Mouse (Mus musculus) Patski (cell line): ENCODE measurements at regions not wholly inside any gene's neighbourhood (a gene's known extent, or its start where the extent isn't known, plus 50 kb on each side); places are given as distances from the start of the nearest gene placed in this dataset.

ENCODE experiments used
- ATAC-seq: fragments of 100-300 bp; one replicate; pipeline ENCODE4 v1.8.0; 2021
- CTCF ChIA-PET: fragments of 350-600 bp; sonication (Branson Sonifier 250); formaldehyde crosslinking; loops from one replicate; lab custom pipeline; 2022; ENCODE audit warnings: inconsistent platforms; lab: Charles Lee
- POLR2A ChIA-PET: fragments of 350-600 bp; sonication (Branson Sonifier 250); formaldehyde crosslinking; loops from one replicate; lab custom pipeline; 2022; ENCODE audit warnings: antibody characterized with exemption, inconsistent platforms; lab: Charles Lee
- DNase-seq: peaks from one replicate; pipeline ENCODE4 v3.0.0-alpha.2; 2011; ENCODE audit warnings: low read depth, low spot score
- H3K27me3 ChIP-seq: fragments of 371-371 bp; one replicate; pipeline ENCODE4 v1.5.1; 2021
- CTCF ChIP-seq: fragments of 100-300 bp; IDR thresholded peaks from one replicate; pipeline ENCODE4 v1.5.1; 2021
- in situ Hi-C: fragments of 300-500 bp; cut with MboI; formaldehyde crosslinking; loops from 3 replicates; pipeline ENCODE4 v1.11.1; 2018; ENCODE audit warnings: low pct_unique_long_range_greater_than_20kb, mixed read lengths

DNA sequence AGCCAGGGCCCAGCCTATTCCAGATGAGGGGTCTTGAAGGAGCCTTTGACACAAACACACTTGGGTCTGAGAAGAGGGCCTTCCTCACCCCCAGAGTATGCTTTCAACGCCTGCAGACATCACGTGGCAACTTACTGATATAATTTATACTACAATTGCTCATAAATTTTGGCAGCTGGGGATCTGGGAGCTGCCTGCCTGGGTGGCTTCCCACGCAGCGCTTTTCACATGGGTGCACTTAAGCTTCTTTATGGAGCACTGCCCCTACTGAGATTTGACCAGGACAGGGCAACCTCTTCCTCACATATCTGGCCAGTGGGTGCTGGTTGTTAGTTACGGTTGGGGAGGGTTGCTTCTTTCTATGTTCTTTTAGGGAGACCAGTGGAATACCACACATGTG is 61.6 kb downstream of the Spesp1 start:
- H3K27me3 ChIP-seq, result peaks cover 16% of the 10 kb centered on the region
- in situ Hi-C loops, result no loop called here
- ChIA-PET CTCF (no interaction called here), POLR2A (interaction anchor here (0.6 kb wide), 1 partner anchor 20 kb away, joined by 3 read pairs; no protein-coding TSS in a partner anchor)
- ATAC-seq, result no peak
- no peak for TF ChIP-seq CTCF
- DNase-seq, result no peak

- no peak for ATAC-seq
- ChIA-PET POLR2A (no interaction called here), CTCF (no interaction called here)
Observed at GRCm38 (mm10) chr9:62215151-62215859, 66.7 kb downstream of the Spesp1 start.

GRCm38 (mm10) chr9:62214546-62214945 is 67.5 kb downstream of the Spesp1 start:
- CTCF ChIA-PET, result no interaction called here
- POLR2A ChIA-PET, result no interaction called here
- DNase-seq, result no peak
- ATAC-seq, result no peak
- peaks cover 24% of the 10 kb centered on the region for H3K27me3 ChIP-seq
- in situ Hi-C loops, result no loop called here
- no peak for TF ChIP-seq CTCF

More at GRCm38 (mm10) chr9:62215151-62215859, 66.7 kb downstream of the Spesp1 start:
- no peak for TF ChIP-seq CTCF
- H3K27me3 ChIP-seq, result peaks cover 29% of the 10 kb centered on the region
- in situ Hi-C loops, result no loop called here
- DNase-seq, result no peak

DNA sequence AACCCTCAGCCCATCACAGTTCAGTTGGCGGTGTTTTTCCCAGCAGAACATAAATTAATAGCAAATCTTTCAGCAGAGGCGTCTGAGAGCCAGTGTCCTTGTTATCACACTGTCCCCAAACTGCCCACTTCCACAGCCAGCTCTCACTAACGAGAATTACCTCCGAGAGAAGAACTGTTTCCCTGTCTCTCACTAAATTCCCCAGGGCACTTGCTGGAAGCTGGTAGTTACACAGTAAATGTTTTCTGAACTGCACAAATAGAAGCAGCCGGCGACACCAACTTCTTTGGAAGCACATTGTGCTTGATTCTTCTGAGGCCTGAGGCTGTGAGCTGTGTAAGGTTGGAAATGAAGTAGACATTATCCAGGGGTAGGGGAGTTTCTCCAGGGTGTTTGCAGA is 69.4 kb downstream of the Spesp1 start:
- POLR2A ChIA-PET, result no interaction called here
- no peak for DNase-seq
- TF ChIP-seq CTCF, result no peak
- in situ Hi-C loops, result no loop called here
- CTCF ChIA-PET, result interaction anchor here (1.5 kb wide), 1 partner anchor 29 kb away, joined by 4 read pairs; no protein-coding TSS in a partner anchor
- no peak for ATAC-seq
- H3K27me3 ChIP-seq, result peaks cover 19% of the 10 kb centered on the region

GRCm38 (mm10) chr9:62210815-62211214 is 71.2 kb downstream of the Spesp1 start:
- in situ Hi-C loops, result no loop called here
- no peak for ATAC-seq
- DNase-seq, result no peak
- no peak for TF ChIP-seq CTCF
- ChIA-PET POLR2A (no interaction called here), CTCF (no interaction called here)
- peaks cover 15% of the 10 kb centered on the region for H3K27me3 ChIP-seq

DNA sequence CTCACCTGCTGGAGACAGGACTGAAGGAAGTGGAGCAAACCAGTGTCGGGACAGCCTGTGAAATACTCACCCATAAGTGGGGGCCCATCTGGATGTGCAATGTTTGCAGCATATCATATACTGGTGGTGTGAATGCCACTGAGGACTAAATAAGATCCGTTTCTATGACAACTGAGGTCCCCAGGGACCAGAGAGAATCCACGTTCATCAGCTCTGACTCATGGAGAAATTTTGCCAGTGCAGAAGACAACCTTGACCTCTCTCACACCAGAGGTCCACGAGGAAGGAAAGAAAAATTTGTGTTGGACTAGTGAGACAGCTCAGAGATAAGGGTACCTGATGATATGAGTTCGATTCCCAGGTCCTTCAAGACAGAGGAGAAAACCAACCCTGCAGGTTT is 73.6 kb downstream of the Spesp1 start:
- ChIA-PET CTCF (no interaction called here), POLR2A (no interaction called here)
- no peak for DNase-seq
- no peak for ATAC-seq
- in situ Hi-C loops, result no loop called here
- TF ChIP-seq CTCF, result no peak
- H3K27me3 ChIP-seq, result peaks cover 15% of the 10 kb centered on the region

DNA sequence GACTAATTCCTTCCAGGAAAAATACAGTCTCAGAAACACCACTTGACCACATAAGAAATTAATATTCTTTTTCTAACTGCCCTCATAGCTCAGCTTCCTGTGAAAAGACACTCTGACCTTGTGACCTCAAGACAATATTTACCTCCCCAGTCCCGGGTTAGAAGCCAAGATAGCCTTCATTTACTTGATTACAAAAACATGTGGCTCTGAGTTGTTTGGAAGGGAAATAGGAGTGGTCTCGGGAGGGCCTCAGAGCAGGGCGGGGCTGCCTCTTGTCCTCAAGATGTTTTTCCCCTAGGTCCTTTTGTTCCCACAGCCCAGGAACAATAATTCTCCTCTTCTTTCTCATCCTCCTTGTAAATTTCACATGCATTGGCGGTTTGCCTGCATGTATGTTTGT is 76.7 kb downstream of the Spesp1 start:
- ChIA-PET CTCF (no interaction called here), POLR2A (no interaction called here)
- TF ChIP-seq CTCF, result no peak
- no peaks in the 10 kb centered on the region for H3K27me3 ChIP-seq
- DNase-seq (no peak), ATAC-seq (no peak)
- in situ Hi-C loops, result no loop called here

DNA sequence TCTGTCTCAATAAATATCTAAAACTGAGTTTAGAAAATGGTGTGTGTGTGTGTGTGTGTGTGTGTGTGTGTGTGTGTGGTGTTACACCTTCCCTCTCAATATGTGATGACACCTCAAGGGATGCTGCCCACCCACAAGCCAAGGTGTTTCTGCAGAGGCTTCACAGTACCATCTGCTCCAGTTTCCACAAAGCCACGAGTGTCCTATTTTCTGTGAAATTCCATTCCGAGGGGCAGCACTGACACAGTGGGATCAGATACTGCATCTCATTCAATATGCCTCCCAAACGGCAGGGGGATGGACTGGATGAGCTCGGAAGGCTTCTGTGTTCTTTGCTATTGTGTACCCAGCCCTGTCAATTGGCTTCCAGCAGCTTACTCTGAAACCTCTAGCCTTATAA is 78.5 kb downstream of the Spesp1 start:
- in situ Hi-C loops, result no loop called here
- DNase-seq (no peak), ATAC-seq (no peak)
- CTCF ChIA-PET, result no interaction called here
- H3K27me3 ChIP-seq, result no peaks in the 10 kb centered on the region
- no peak for TF ChIP-seq CTCF
- POLR2A ChIA-PET, result no interaction called here

- no peaks in the 10 kb centered on the region for H3K27me3 ChIP-seq
- ChIA-PET POLR2A (interaction anchor here (0.6 kb wide), 1 partner anchor 1184 kb away, joined by 3 read pairs; no protein-coding TSS in a partner anchor), CTCF (no interaction called here)
- in situ Hi-C loops, result no loop called here
- no peak for TF ChIP-seq CTCF
- DNase-seq (no peak), ATAC-seq (no peak)
Observed at GRCm38 (mm10) chr9:62202331-62202730, 79.7 kb downstream of the Spesp1 start.

GRCm38 (mm10) chr9:62197486-62197885 is 75.0 kb upstream of the Glce start:
- DNase-seq, result no peak
- ChIA-PET CTCF (interaction anchor here (1.3 kb wide), 1 partner anchor 12 kb away, joined by 4 read pairs; no protein-coding TSS in a partner anchor), POLR2A (no interaction called here)
- TF ChIP-seq CTCF, result no peak
- ATAC-seq, result no peak
- in situ Hi-C loops, result no loop called here
- no peaks in the 10 kb centered on the region for H3K27me3 ChIP-seq

- CTCF ChIA-PET, result no interaction called here
- no peak for TF ChIP-seq CTCF
- in situ Hi-C loops, result no loop called here
- POLR2A ChIA-PET, result no interaction called here
- H3K27me3 ChIP-seq, result no peaks in the 10 kb centered on the region
- DNase-seq, result no peak
- no peak for ATAC-seq
Observed at GRCm38 (mm10) chr9:62192424-62192892, 70.0 kb upstream of the Glce start.
